Mouse (Mus musculus) G1E (cell line): ENCODE data around the gene Fcrlb. TPM values are rescaled to one million over a fixed set of nuclear protein-coding genes. Genes with fewer than 3 reads are reported as not detected.

Experiments
- ATAC-seq: 2 replicates; pipeline ENCODE4 v1.8.0; 2016; ENCODE audit warnings: mild to moderate bottlenecking; ENCODE audit not compliant: insufficient number of reproducible peaks, poor library complexity, low FRiP score, severe bottlenecking; ENCODE audit errors: extremely low read depth
- DNase-seq: peaks from one replicate; pipeline ENCODE4 v3.0.0; 2012; ENCODE audit warnings: low spot score
- H3K27me3 ChIP-seq: 2 replicates; pipeline ENCODE4 v1.6.1; 2012; ENCODE audit warnings: mild to moderate bottlenecking, low read length, inconsistent platforms; ENCODE audit not compliant: insufficient read depth
- H3K36me3 ChIP-seq: replicated peaks from 2 replicates; pipeline ENCODE3; 2012; ENCODE audit warnings: mild to moderate bottlenecking, inconsistent platforms
- H3K4me1 ChIP-seq: 2 replicates; pipeline ENCODE4 v1.6.1; 2012; ENCODE audit warnings: low read depth, low read length, inconsistent platforms, mixed read lengths; ENCODE audit not compliant: insufficient read depth
- H3K4me3 ChIP-seq: 2 replicates; pipeline ENCODE4 v1.5.1; 2012; ENCODE audit warnings: low read depth, mild to moderate bottlenecking, inconsistent platforms, low read length, moderate library complexity, mixed read lengths
- H3K9me3 ChIP-seq: replicated peaks from 2 replicates; pipeline ENCODE4 v1.6.1; 2012; ENCODE audit warnings: inconsistent platforms
- CTCF ChIP-seq: IDR thresholded peaks from 2 replicates; pipeline ENCODE4 v1.5.1; 2012; ENCODE audit warnings: low read depth, low read length, inconsistent platforms, mixed read lengths
- GATA1 ChIP-seq: IDR thresholded peaks from 2 replicates; pipeline ENCODE4 v1.6.1; 2012; ENCODE audit warnings: borderline replicate concordance, low read length, inconsistent platforms, mixed read lengths
- GATA2 ChIP-seq: IDR thresholded peaks from 2 replicates; pipeline ENCODE4 v1.6.1; 2012; ENCODE audit warnings: low read depth, low read length, inconsistent platforms, borderline replicate concordance
- POLR2AphosphoS5 ChIP-seq: IDR thresholded peaks from 2 replicates; pipeline ENCODE4 v1.6.1; 2012; ENCODE audit warnings: low read depth, low read length, inconsistent platforms; ENCODE audit not compliant: insufficient replicate concordance
- TAL1 ChIP-seq: conservative IDR thresholded peaks from 2 replicates; pipeline ENCODE4 v1.6.1; 2012; ENCODE audit warnings: low read depth, low read length, inconsistent platforms, mixed read lengths
- polyA plus RNA-seq: library from polyadenylated mRNA; stranded (reverse); fragments of >175 nt; gene quantifications from 2 replicates; pipeline ENCODE4 v1.2.3, GENCODE M21; 2012
- total RNA-seq, 2 experiments: library from RNA; stranded (forward) in 1 of 2; stranded (reverse) in 1 of 2; fragments of 200-1000 nt in 1 of 2; fragments of >200 nt in 1 of 2; fragmentation: Nextera tagmentation in 1 of 2; gene quantifications; 2 replicates each; pipeline ENCODE4 v1.2.3; 2014 to 2017

Gene Fcrlb
- total and polyA plus RNA-seq, 3 experiments: not detected

DNA sequence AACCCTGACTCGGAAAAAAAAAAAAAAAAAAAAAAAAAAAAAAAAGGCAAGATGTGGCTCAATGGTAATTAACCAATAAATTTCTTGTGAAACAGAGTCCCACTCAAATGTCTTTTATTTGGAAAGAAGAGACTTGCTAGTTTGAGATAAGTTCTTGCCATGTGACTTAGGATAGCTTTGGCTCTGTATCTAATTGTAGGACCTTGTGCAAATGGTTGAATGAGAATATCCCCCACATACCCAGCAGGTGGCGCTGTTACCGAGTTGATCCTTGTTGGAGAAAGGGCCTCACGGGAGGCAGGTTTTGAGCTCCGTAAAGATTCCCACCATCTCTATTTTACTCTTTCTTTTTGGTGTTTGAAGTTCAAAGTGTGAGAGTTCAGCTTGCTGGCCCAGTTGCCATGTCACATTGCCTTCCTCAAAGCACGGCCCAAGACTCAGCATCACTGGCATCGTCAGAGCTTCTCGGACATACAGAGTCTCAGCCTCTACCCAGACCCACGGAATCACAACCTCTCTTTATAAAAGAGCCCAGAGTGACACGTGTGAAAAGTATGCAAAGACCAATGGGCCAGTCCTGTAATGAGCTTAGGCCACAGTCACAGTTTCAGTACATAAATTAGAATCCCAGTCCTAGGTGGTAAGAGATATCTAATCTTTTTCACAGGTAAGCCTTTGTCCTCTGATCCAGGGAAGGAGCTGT, 11.1 kb downstream of the Fcrlb start:
- ATAC-seq (0 out of 2 replicates have a peak, but pooled peaks have one; percentile 46), DNase-seq (peak; percentile 38)
- Histone ChIP-seq H3K4me3 (no peak overlapping the region; the same call in 1 of the 2 replicates), H3K36me3 (no peaks in the 10 kb centered on the region), H3K9me3 (no peaks in the 10 kb centered on the region), H3K4me1 (peaks cover 43% of the 10 kb centered on the region), H3K27me3 (peaks cover 3% of the 10 kb centered on the region; the same call in 1 of the 2 replicates)
- TF ChIP-seq CTCF (peak; percentile 76), TAL1 (no peak)

DNA sequence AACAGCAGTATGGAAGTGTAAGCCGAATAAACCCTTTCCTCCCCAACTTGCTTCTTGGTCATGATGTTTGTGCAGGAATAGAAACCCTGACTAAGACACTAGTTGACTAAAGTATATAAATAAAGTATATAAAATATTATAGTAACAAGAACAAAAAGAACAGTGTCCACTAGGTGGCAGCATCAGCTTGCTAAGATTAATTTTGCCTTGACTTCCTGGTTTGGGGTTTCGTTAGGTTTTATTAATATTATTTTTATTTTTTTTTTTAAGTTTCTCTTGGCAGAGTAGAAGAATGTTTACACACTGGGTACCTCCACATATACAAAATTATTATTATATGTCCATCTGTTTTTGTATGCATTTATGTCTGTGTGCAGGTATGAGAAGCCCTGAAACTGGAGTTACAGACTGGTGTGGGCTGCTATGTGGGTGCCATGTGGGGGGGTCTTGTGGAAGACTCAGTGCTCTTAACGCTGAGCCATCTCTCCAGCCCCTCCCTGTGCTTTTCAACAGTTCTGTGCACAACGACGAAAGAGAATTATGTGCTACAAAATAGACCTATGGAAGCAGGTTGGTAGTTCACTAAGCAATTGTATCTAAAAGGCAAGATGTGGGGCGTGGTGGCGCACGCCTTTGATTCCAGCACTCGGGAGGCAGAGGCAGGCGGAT, 11.8 kb downstream of the Fcrlb start:
- no peak for DNase-seq
- H3K4me1 ChIP-seq: peaks cover 48% of the 10 kb centered on the region
- H3K4me3 ChIP-seq: peak overlapping the region; percentile 23; the same call in 1 of the 2 replicates
- no peak for ATAC-seq
- H3K9me3 ChIP-seq: no peaks in the 10 kb centered on the region
- peaks cover 3% of the 10 kb centered on the region; the same call in 1 of the 2 replicates for H3K27me3 ChIP-seq
- H3K36me3 ChIP-seq: no peaks in the 10 kb centered on the region
- TF ChIP-seq GATA2 (no peak), GATA1 (no peak), CTCF (no peak), POLR2AphosphoS5 (no peak), TAL1 (no peak)

DNA sequence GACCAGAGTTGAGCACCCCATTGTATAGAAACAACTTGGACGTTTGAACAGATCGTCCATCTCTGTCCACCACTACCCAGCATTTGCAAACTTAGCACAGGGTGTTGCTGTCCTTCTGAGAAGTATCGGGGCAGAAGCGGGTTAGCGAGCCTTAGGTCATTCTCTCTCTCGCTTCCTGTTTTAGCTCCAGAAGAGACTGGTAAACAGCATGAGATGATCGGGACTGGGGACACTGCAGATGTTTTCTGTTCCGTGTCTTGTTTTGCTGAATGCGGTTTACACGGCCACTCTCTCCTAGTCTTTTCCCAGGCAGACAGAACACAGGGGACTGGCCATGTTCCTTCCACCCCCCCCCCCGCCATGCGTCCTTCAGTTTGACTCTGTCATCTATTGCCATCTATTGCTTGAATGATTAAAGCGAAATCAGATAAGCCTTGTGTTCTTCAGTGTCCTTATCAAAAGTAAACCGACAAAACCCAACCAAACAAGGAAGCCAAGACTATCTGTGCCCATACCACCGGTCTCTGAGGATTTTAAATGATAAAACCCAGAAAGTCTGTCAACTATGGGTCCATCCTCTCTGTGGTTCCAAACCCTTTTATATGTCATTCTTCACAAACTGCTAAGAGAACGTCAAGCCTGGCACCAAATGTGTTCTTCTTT, 14.2 kb downstream of the Fcrlb start:
- peak; percentile 56 for ATAC-seq
- TF ChIP-seq GATA2 (no peak), POLR2AphosphoS5 (no peak), GATA1 (no peak), CTCF (no peak), TAL1 (no peak)
- Histone ChIP-seq H3K36me3 (no peaks in the 10 kb centered on the region), H3K27me3 (no peaks in the 10 kb centered on the region), H3K9me3 (no peaks in the 10 kb centered on the region), H3K4me1 (peaks cover 48% of the 10 kb centered on the region), H3K4me3 (peak overlapping the region; percentile 60; the same call in 1 of the 2 replicates)
- peak; percentile 16 for DNase-seq

DNA sequence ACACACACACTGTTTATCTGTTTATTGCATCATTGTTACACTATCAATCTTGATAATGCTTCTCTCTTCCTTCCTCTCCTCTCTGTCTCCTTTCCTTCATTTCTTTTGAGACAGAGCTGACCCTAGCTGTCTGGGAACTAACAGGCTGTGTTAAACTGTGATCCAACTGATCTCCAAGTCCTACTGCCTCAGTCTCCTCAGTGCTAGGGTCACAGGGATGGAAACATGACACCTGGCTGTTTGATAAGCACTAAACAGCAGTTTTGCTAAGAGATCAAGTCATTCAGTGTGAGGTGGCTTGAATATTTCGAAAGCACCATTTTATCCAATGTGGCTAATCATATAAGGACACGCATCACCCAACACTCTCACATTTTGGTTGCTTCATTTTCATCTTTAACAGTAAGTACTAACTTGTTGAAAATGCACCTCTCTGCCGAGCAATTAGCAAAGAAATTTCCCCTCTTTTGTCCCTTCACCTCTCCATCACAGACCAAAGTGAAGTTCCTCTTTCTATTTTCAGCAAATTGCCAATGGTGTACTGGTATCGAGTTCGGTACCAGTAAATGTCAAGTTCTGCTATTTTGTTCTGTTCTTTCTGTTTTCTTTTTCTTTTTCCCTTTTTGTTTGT, 16.0 kb downstream of the Fcrlb start:
- Histone ChIP-seq H3K9me3 (no peaks in the 10 kb centered on the region), H3K4me1 (peaks cover 48% of the 10 kb centered on the region), H3K4me3 (no peak overlapping the region; the same call in 1 of the 2 replicates), H3K36me3 (no peaks in the 10 kb centered on the region), H3K27me3 (no peaks in the 10 kb centered on the region)
- no peak for TF ChIP-seq POLR2AphosphoS5
- no peak for TF ChIP-seq GATA1
- TF ChIP-seq GATA2: no peak
- no peak for TF ChIP-seq CTCF
- TF ChIP-seq TAL1: no peak
- ATAC-seq: no peak
- DNase-seq: no peak

DNA sequence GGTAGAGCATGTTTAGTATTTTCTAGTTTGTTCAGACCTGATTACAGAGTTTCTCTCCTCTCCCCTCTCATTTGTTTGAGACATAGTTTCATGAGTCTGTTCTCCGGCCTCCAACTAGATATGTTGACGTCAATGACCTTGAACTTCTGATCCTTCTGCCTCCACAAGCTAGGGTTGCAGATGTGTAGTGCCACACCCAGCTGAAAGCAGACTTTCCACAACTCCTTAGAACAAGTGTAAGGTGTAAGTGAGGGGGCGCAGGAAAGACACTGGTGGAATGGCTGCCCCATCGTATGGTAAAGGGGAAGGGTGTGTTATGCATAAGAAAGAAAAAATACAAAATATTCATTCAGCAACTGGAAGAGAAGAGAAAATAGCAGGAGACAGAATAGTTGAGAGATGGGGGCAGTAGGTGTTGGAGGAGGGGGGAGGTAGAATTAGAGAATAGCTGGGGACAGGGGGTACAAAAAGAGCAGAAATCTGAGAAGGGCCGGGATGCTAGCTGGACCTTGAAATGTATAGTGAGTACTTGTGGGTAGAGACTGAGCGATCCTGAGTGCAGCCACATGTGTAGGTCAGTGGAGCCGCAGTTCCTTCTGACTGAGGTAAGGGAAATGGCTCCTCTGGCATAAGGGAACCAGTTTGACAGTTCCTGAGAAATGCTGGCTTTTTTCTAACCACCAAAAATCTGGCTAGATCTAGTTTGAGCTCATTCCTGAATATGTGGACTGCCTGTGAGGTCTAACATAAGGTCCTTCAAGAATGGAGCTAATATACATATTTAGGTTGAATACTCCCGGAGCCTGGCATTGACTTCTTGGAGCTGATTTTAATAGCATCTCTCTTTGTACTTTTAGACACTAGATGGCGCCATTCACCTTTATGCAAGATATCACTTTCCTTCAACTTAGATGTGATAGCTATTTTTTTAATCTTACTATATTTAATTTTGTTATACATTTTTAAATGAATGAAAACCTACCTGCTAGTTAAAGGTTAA, 17.8 kb downstream of the Fcrlb start:
- H3K4me1 ChIP-seq: peaks cover 40% of the 10 kb centered on the region
- H3K27me3 ChIP-seq: no peaks in the 10 kb centered on the region; the same call in 1 of the 2 replicates
- H3K9me3 ChIP-seq: no peaks in the 10 kb centered on the region
- peak; percentile 19 for DNase-seq
- H3K36me3 ChIP-seq: no peaks in the 10 kb centered on the region
- no peak for ATAC-seq
- no peak overlapping the region for H3K4me3 ChIP-seq
- TF ChIP-seq GATA1: no peak
- TF ChIP-seq POLR2AphosphoS5: no peak
